Mouse (Mus musculus): Measurements from ENCODE around the gene Uqcr10. TPM values are rescaled to one million over a fixed set of nuclear protein-coding genes. Genes with fewer than 3 reads are reported as not detected.

Uqcr10 gene
- total RNA-seq, 2 experiments from 2014 or later, result 429 to 434 TPM

DNA sequence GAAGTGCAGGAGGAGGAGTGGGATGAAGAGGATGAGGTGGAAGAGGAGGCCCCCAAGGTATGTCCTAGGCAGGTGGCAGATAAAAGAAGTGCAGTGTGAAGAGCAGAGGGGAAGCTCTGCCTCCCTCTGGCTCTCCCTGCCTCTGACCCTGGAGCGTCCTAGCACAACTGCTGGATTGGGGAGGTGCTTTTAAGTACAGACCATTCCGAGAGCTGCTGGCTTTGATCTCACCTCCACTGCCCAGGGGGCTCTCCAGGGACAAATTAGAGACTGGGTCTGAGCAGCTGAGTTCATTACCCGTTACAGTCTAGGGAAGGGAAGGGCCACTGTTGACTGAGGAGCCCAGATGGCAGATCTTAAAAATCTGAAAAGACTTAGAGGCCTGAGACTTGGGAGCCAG lies 24.0 kb downstream of the Uqcr10 start:
- DNase-seq (ENCODE audit: low spot score in 2 of 2), result no peak
- intact Hi-C loops (cut with DNase I), result no loop called here

DNA sequence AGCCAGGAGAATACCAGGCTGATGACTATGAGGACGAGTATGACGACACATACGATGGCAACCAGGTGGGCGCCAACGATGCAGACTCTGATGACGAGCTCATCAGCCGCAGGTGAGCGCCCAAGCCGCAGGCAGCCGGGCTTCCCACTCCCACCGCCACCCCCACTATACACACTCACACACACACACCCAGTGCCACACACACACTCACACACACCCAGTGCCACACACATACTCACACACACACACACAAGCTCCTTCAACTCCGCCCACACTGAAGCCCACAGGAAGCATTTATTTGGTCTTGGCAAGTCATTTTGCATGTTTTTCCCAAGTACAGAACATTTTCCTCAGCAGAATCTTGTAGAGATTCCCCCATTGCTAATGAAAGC lies 24.7 kb downstream of the Uqcr10 start:
- intact Hi-C loops (cut with DNase I), result no loop called here
- peak; percentile 38 to 62 for DNase-seq (ENCODE audit: low spot score in 2 of 2)

DNA sequence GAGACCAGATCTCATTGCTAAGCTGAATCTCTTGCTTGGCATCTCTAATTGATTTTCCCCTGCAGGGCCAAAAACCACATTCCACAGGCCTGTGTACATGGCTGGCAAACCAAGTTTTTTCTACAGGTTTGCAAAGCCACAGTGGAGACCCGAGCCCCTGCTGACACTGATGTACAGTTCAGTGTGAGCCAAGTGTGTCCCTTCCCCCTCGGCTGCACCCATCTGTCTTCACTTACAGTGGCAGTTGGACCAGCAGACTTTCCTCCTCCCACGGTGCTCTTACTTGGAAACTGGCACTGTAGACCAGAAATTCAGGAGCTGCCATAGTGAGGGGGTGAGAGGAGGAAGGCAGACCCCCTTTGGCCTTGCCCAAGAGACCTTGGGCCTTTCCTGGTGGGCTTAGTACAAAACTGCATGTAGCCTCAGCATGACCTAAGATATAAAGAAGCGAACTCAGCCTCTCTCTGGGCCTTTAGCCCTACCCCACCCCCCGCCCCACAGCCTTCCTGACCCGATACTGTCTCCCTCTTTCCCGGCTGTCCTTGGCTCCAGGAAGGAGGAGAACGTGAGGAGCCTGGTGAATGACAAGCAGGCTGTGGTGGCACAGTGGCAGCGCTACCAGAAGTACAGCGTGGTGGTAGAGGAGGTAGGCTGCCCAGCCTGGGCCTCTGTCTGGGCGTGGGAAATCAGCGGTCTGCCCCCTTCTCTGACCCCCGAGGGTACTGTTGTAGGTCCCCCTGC lies 25.3 kb downstream of the Uqcr10 start:
- intact Hi-C loops (cut with DNase I), result no loop called here
- peak; percentile 64 to 73 for DNase-seq (ENCODE audit: low spot score in 2 of 2)

DNA sequence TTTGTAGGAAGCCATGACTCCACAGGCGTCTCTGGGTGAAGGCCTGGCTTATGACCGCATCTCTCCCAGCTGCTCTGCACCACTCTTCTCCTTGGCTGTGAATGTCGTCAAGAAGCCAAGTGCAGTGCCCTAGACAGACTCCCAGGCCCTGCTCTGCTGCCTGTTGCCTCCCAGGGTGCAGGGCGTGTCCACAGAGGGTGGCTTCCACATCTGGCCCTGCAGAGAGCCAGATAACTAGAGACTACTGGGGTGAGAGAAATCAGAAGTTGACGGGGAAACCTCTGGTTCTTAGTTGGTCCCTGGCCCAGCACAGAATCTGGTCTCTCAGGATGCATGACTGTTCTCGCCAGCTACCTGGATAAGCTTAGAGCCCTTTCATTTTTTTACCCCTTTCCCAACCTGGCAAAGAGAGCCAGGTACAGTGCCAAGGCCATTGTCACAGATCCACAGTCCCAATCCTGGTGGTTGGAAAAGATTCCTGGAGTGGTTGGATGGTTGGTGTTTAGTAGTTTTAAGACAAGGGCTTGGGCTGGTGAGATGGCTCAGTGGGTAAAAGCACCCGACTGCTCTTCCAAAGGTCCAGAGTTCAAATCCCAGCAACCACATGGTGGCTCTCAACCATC lies 26.8 kb downstream of the Uqcr10 start:
- intact Hi-C loops (cut with DNase I), result no loop called here
- DNase-seq (ENCODE audit: low spot score in 2 of 2), result no peak

DNA sequence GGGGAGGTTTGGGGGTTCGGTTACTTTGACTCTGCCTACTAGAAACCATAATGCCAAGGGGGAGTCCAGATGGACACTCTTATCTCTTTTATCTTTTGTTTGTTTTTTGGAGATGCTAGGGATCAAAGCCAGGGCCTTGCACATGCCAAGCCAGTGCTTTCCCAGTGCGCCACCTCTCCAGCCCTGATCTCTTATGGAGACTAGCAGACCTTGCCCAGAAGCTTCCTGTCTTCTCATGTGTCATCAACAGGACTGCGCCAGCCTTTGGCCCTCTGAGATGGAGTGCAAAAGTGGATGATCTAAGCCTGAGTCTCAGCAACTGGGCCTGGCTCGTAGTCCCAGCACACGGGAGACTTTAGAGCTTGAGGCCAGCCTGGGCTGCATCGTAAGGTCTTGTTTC lies 28.4 kb downstream of the Uqcr10 start:
- DNase-seq (ENCODE audit: low spot score in 2 of 2), result no peak
- intact Hi-C loops (cut with DNase I), result no loop called here

DNA sequence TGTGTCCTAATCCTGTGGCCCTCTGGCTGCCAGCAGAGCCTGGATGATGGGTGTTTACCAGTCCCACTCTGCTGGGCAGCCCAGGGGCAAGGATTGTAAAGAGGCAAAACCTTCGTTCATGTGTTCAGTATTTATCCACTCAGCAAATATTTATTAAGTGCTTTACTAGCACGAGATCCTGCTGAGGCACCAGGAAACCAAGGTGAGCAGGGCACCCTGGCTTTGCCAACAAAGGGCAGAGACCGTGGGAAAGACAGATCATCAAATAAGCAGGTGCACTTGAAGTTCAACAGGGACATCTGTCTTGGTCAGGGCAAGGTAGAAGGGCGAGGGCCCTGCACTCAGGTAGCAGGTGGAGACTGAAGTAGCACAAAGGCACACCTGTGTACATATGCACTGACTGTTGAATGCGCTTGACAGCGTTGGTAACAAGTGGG lies 29.0 kb downstream of the Uqcr10 start:
- intact Hi-C loops (cut with DNase I), result no loop called here
- DNase-seq (ENCODE audit: low spot score in 2 of 2), result no peak

DNA sequence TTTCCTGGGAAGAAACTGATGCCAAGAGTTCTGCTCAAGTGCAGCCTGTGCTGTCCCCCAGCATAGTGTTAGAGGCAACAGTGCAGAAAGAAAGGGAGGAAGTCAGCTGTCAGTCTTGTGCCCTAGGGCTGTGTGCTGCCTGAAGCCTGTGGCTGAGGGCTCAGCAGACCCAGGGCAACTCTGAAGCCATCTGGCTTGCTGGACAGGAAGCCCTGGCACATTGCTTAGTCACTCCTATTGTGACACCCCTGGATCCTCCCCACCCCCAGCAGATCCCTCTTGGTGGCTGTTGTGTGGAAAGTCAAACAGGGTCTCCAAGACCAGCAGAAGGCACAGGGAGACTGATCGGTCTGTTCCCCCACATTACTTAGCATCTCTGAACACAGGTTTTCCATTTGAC lies 29.5 kb downstream of the Uqcr10 start:
- intact Hi-C loops (cut with DNase I), result no loop called here
- no peak for DNase-seq (ENCODE audit: low spot score in 2 of 2)

DNA sequence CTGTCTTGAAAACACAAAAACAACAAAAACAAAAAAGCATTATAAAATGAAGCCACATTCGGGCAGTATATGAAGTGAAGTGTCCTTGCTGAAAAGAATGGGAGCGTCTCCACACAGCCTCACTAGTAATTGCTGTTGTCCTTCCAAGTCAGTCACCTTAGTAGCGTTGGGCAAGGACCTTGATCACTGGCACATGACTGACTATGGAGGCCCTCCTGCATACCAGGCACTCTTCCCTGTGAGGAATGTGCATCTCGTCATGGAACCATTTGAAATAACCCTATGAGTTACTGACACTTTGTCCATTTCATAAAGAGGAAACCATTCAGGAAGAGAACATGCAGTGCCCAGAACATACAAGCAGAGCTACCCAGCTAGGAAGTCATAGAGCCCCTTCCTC lies 32.4 kb downstream of the Uqcr10 start:
- DNase-seq (ENCODE audit: low spot score in 2 of 2), result no peak
- intact Hi-C loops (cut with DNase I), result no loop called here

DNA sequence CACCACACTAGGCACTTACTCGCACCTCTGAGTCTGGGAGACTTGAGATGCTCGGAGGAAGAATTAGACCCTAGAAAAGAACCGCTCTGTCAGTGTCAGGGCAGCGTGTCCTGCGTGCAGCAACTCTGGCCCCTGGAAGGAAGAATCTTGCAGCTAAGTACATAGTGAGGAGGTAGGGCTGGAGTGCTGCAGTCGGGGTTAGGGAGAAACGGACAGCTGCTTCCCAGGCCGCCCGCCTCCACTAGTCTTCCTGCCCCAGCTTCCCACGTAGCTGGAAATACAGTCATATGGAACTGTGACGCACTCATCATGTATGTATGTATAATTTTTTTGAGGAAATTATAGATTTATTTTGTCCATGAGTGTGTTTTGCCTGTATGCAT lies 41.7 kb downstream of the Uqcr10 start:
- DNase-seq (ENCODE audit: low spot score in 2 of 2), result no peak

DNA sequence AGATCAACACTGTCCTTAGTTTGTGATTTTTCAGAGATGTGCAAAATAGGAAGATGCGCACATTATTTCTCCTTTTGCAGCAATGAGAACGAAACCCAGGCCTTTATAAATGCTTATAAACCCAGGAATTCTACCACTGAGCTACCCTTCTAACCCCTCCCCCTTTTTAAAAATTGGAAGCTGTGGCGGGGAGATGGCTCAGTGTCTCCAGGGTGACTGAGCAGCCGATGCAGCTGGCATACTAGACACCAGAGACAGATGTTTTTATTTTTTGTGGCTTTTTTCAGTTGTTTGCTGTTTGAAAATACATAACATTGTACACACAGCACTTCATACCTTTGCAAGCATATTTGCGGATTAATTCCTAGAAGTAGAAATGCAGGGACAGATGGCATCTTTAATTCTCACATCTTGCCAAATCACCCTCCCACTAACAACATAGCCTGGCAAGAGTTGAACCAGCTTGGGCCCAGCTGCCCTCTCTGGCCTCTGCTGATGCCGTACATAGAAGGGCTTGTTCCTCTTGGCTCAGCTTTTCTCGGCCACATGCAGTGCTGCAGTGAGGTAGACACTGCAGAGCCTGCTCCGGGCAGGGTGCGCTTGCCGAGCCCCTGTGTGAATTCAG lies 42.2 kb downstream of the Uqcr10 start:
- intact Hi-C loops (cut with DNase I), result no loop called here
- no peak for DNase-seq (ENCODE audit: low spot score in 2 of 2)

More for the DNA sequence above, 41.7 kb downstream of the Uqcr10 start:
- intact Hi-C loops (cut with DNase I), result no loop called here

DNA sequence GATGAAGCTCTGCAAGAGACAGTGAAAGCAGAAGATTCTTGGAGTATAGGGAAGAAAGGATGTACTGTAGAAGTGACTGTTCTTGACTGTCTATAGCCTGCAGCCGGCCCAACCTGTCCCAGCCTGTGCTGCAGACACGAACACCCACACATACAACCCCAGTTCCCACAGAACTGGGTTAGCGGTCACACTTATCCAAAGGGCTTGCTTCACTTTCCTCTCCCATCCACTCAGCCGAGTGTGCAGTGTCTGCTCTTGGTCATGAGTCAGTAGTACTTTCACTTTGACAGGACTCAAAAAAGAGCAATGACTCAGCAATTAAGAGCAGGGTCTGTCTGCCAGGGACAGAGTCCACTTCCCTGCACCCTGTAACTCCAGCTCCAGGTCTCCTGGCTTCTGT lies 42.8 kb downstream of the Uqcr10 start:
- intact Hi-C loops (cut with DNase I), result no loop called here
- no peak for DNase-seq (ENCODE audit: low spot score in 2 of 2)

DNA sequence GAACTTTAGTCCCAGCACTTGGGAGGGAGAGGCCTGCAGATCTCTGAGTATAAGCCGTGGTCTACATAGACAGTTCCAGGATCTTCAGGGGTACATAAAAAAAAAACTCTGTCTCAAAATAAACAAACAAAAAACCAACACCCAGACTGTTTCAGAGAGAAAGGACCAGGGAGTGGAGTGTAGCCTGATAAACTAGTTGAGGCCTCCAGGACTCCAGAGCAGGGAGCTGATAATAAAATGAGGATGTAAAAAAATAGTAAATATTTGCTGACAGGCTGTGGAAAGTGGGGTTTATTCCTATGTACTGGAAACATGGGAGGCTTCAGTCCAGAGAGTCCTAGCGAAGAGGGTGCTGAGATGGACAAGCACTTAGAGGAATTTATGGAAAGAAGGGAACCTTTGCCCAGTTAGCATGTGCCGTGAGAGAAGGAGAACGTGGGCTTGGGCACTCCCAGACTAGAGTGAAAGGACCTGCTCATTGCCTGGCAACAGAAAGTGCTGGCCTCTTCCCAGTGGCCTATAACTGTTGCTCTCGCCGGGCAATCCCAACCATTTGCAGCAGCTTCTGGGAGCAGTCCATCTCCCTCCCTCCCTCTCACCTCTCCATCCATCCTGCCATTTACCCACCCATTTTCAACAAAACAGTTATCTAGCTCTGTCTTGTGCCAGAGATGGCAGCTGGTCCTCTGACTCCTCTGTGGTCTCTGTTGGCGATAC lies 43.7 kb downstream of the Uqcr10 start:
- intact Hi-C loops (cut with DNase I), result no loop called here
- DNase-seq (ENCODE audit: low spot score in 2 of 2), result no peak

DNA sequence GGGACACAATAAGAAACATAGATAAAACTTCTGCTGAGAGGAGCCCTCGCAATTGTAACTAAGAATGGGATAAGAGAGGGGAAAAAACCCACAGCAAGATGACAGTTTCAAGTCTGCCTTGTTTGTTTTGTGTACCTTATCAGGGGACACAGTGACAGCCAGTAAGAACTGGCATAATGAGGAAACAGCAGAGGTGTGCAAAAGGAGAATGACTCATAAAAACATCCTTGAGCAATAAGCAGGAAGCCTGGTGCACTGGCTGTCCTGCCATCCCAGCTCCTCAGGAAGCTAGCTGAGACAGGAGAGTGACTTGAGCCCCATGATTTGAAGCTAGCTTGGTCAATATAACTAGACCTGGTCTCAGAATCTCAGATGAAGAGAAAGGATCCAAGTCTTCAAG lies 44.3 kb downstream of the Uqcr10 start:
- DNase-seq (ENCODE audit: low spot score in 2 of 2), result no peak
- intact Hi-C loops (cut with DNase I), result no loop called here

Other genes with a start within 250 kb of the Uqcr10 start
- 10 to 100 TPM; 60.8 to 65.5 TPM for gene Mtmr3, start 109.5 kb downstream of the Uqcr10 start, total RNA-seq (2021)
- gene Gm11032, start 84.3 kb downstream of the Uqcr10 start, total RNA-seq (2021), result not detected
- gene Ascc2, start 66.6 kb downstream of the Uqcr10 start, total RNA-seq (2021), result 10 to 100 TPM; 18.6 to 19.8 TPM
- gene Zmat5, start 336 bp upstream of the Uqcr10 start, total RNA-seq (2021), result 10 to 100 TPM; 25.7 to 30.7 TPM
- 10 to 100 TPM in 1 of 2 experiments, 1 to 10 TPM in 1; 5.8 to 14.4 TPM for gene Cabp7, start 42.4 kb upstream of the Uqcr10 start, total RNA-seq (2021)
- 100 to 1,000 TPM; 100 to 104 TPM for gene Nf2, start 145.2 kb upstream of the Uqcr10 start, total RNA-seq (2021)
- gene Nipsnap1, start 169.6 kb upstream of the Uqcr10 start, total RNA-seq (2021), result 10 to 100 TPM; 89.1 to 92.0 TPM
- 10 to 100 TPM; 35.8 to 38.3 TPM for gene Thoc5, start 191.0 kb upstream of the Uqcr10 start, total RNA-seq (2021)
- 10 to 100 TPM; 35.5 to 38.2 TPM for gene Nefh, start 243.7 kb upstream of the Uqcr10 start, total RNA-seq (2021)

All from left cerebral cortex, postnatal 14 days (tissue).